Mouse (Mus musculus) liver, embryonic 13.5 days (tissue): Measurements from ENCODE around the gene Acsf2. TPM values are rescaled to one million over a fixed set of nuclear protein-coding genes. Genes with fewer than 3 reads are reported as not detected.
"Not testable (repeated sequence)": the region's sequence is repeated elsewhere in the genome, so short reads cannot be mapped to it uniquely, and the experiment has no call there.

Experiments used
- ATAC-seq: fragments of 200-750 bp; cut with Nextera tagmentation; 2 replicates; pipeline ENCODE4 v1.8.0; 2017; ENCODE audit warnings: low read depth, mild to moderate bottlenecking, moderate number of reproducible peaks, moderate library complexity
- DNase-seq: peaks from one replicate; pipeline ENCODE4 v3.0.0; 2022
- H3K27ac ChIP-seq: fragments of 300-500 bp; sonication (generic); 2 replicates; pipeline ENCODE4 v1.5.1; 2015; ENCODE audit warnings: moderate library complexity, mild to moderate bottlenecking, inconsistent platforms
- H3K27me3 ChIP-seq: fragments of 300-500 bp; sonication (generic); 2 replicates; pipeline ENCODE4 v1.6.1; 2015; ENCODE audit warnings: mild to moderate bottlenecking, inconsistent platforms
- H3K36me3 ChIP-seq: fragments of 300-500 bp; sonication (generic); 2 replicates; pipeline ENCODE4 v1.6.1; 2015; ENCODE audit warnings: mild to moderate bottlenecking, inconsistent platforms
- H3K4me1 ChIP-seq: fragments of 300-500 bp; sonication (generic); replicated peaks from 2 replicates; pipeline ENCODE4 v1.6.1; 2015; ENCODE audit warnings: inconsistent platforms
- H3K4me2 ChIP-seq: fragments of 300-500 bp; sonication (generic); 2 replicates; pipeline ENCODE4 v1.6.1; 2015; ENCODE audit warnings: inconsistent platforms, mild to moderate bottlenecking, moderate library complexity
- H3K4me3 ChIP-seq: fragments of 300-500 bp; sonication (generic); replicated peaks from 2 replicates; pipeline ENCODE4 v1.5.1; 2015; ENCODE audit warnings: mild to moderate bottlenecking, inconsistent platforms
- H3K9ac ChIP-seq: fragments of 300-500 bp; sonication (generic); 2 replicates; pipeline ENCODE4 v1.6.1; 2015; ENCODE audit warnings: mild to moderate bottlenecking, inconsistent platforms
- H3K9me3 ChIP-seq: fragments of 300-500 bp; sonication (generic); replicated peaks from 2 replicates; pipeline ENCODE4 v1.6.1; 2016; ENCODE audit warnings: inconsistent platforms
- WGBS: fragments of 180-500 bp; shearing (Covaris S2); methylation state at CpG from one replicate; pipeline ENCODE4 v1.1.7; 2015; ENCODE audit not compliant: insufficient replicate concordance; 5-methylcytosine and 5-hydroxymethylcytosine counted together
- polyA plus RNA-seq: library from polyadenylated mRNA; unstranded; fragments of >200 nt; fragmentation: Nextera tagmentation; extraction: Ambion mirVana; gene quantifications from 2 replicates; pipeline ENCODE4 v1.2.1, GENCODE M21; 2015

Gene Acsf2
- 1.1 and 1.3 TPM in 2 replicates for polyA plus RNA-seq

DNA sequence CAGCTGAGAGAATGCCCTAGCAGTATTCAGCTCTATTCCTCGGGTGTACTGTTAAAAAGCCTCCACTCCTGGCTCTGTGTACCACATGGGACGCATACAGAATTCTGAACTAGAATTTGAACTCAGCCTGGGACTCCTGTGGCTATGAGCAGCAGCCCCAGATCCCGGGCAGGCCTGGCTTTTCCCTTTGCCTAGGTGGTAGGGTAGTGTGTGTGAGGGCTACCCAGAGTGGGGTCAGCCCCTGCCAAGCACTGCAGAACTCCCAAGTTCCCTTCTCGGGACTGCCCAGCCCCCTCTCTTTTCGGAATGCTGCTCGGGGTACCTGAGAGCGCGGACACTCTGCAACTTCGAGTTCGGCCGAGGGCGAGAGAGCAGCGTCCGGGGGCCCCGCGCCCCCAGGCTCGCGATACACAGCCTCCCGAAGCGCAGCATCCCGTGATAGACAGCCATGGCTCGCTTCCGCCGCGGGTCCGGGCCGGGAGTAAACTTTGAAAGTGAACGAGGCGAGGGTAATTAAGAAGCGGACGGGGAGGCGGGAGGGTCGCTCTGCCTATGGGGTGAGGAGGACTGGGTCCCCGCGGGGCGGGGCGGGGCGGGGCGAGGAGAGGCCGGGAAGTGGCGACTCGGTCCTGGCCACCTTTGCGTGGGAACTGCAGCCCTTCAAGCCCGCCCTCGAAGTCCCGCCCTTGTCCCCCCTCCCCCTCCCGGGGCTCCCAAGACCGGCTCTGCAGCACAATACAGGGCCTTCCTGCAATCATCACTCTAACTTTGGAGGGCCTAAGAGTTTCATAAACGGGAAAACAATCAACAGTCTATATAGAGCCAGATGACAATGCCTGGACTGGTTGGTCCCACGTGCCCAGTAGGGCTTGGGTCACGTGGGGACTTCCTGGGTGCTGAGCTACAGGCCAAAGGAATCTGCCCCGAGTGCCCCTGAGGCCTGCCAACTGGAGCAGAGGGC lies at the start of gene Acsf2:
TSS of gene Acsf2 (minus strand) at position 551 of the 961 bp plus-strand sequence.
- Histone ChIP-seq H3K27ac (no peak within 1 kb of the TSS), H3K9ac (peak within 1 kb of the TSS; percentile 57), H3K36me3 (no peaks in the 10 kb centered on the region)

DNA sequence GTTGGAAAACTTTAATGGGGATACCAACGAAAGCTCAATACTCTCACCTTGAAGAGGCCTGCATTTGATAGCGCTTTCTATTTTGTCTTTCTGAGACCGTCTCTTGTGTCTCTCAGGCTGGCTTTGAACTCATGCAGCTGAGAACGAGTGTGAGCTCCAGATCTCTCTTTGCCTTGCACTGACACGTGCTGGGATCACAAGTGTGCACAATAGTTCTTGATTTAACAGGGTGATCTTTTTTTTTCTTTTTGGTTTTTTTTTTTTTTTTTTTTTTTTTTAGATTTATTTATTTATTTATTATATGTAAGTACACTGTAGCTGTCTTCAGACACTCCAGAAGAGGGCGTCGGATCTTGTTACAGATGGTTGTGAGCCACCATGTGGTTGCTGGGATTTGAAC lies 49.6 kb upstream of the Acsf2 start:
- WGBS, result 90% methylated on average over 7 of the region's 7 CpGs
- H3K4me3 ChIP-seq, H3K4me2 ChIP-seq, H3K9me3 ChIP-seq, H3K27me3 ChIP-seq, H3K9ac ChIP-seq, H3K27ac ChIP-seq, ATAC-seq, DNase-seq: not testable (repeated sequence)
- peaks cover 56% of the 10 kb centered on the region for H3K36me3 ChIP-seq
- H3K4me1 ChIP-seq, result peaks cover 34% of the 10 kb centered on the region

More for the DNA sequence above, at the start of gene Acsf2:
- H3K4me3 ChIP-seq, result peak within 1 kb of the TSS; percentile 53
- DNase-seq (peak; percentile 22), ATAC-seq (peak; percentile 75)
- peaks cover 9% of the 10 kb centered on the region; the same call in 1 of the 2 replicates for H3K27me3 ChIP-seq
- no peaks in the 10 kb centered on the region for H3K9me3 ChIP-seq
- peaks cover 22% of the 10 kb centered on the region for H3K4me1 ChIP-seq
- H3K4me2 ChIP-seq, result peak within 1 kb of the TSS; percentile 68
- WGBS, result 3% methylated on average over 45 of the region's 52 CpGs

DNA sequence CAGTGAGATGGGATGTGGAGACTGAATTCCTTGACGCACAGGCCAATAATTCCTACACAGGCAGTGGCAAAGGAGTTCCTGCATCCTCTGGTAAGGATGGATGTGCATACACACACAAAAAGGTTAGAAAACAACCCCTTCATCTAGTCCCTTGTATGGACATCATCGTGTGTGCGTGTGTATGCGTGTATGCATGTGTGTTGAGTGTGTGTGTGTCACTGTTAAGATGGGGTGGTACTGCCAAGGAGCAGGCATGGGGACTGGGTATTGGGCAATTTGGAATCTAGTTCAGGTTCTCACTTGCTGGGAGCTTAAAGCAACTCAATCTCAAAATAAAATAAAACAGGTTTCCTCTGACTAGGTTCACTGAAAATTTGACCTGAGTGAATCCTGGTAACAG lies 44.8 kb upstream of the Acsf2 start:
- Histone ChIP-seq H3K27ac (no peak overlapping the region), H3K9me3 (no peaks in the 10 kb centered on the region), H3K27me3 (no peaks in the 10 kb centered on the region), H3K36me3 (peaks cover 95% of the 10 kb centered on the region), H3K9ac (no peak overlapping the region), H3K4me3 (no peak overlapping the region), H3K4me2 (no peak overlapping the region), H3K4me1 (no peaks in the 10 kb centered on the region)
- 87% methylated on average over 4 of the region's 4 CpGs for WGBS
- no peak for ATAC-seq
- DNase-seq, result no peak

- 81% methylated on average over 8 of the region's 8 CpGs for WGBS
- H3K9ac ChIP-seq, result no peak overlapping the region
- H3K4me2 ChIP-seq, result no peak overlapping the region
- no peaks in the 10 kb centered on the region for H3K9me3 ChIP-seq
- H3K4me3 ChIP-seq, result no peak overlapping the region
- no peak overlapping the region for H3K27ac ChIP-seq
- peaks cover 97% of the 10 kb centered on the region for H3K36me3 ChIP-seq
- DNase-seq (no peak), ATAC-seq (no peak)
- no peaks in the 10 kb centered on the region for H3K4me1 ChIP-seq
- no peaks in the 10 kb centered on the region for H3K27me3 ChIP-seq
Measured at GRCm38 (mm10) chr11:94644461-94645219, 43.0 kb upstream of the Acsf2 start.

- no peak overlapping the region for H3K9ac ChIP-seq
- H3K4me3 ChIP-seq, result no peak overlapping the region
- peaks cover 29% of the 10 kb centered on the region for H3K4me1 ChIP-seq
- WGBS, result 76% methylated on average over 5 of the region's 5 CpGs
- ATAC-seq (no peak), DNase-seq (no peak)
- peaks cover 82% of the 10 kb centered on the region for H3K36me3 ChIP-seq
- H3K27ac ChIP-seq, result no peak overlapping the region
- no peak overlapping the region for H3K4me2 ChIP-seq
- no peaks in the 10 kb centered on the region for H3K9me3 ChIP-seq
- H3K27me3 ChIP-seq, result no peaks in the 10 kb centered on the region
Measured at GRCm38 (mm10) chr11:94634431-94634830, 32.8 kb upstream of the Acsf2 start.

GRCm38 (mm10) chr11:94632988-94633387 lies 31.3 kb upstream of the Acsf2 start:
- DNase-seq (no peak), ATAC-seq (no peak)
- Histone ChIP-seq H3K9me3 (no peaks in the 10 kb centered on the region), H3K9ac (no peak overlapping the region), H3K27me3 (no peaks in the 10 kb centered on the region), H3K27ac (no peak overlapping the region), H3K4me3 (no peak overlapping the region), H3K4me2 (no peak overlapping the region), H3K36me3 (peaks cover 67% of the 10 kb centered on the region), H3K4me1 (peaks cover 32% of the 10 kb centered on the region)
- WGBS, result 82% methylated on average over 8 of the region's 8 CpGs

GRCm38 (mm10) chr11:94631969-94632368 lies 30.3 kb upstream of the Acsf2 start:
- H3K9ac ChIP-seq, result no peak overlapping the region
- no peak overlapping the region for H3K4me3 ChIP-seq
- 92% methylated on average over 5 of the region's 5 CpGs for WGBS
- ATAC-seq, result no peak
- no peak overlapping the region for H3K4me2 ChIP-seq
- peaks cover 29% of the 10 kb centered on the region for H3K4me1 ChIP-seq
- no peaks in the 10 kb centered on the region for H3K27me3 ChIP-seq
- no peaks in the 10 kb centered on the region for H3K9me3 ChIP-seq
- no peak for DNase-seq
- H3K36me3 ChIP-seq, result peaks cover 57% of the 10 kb centered on the region
- no peak overlapping the region for H3K27ac ChIP-seq

DNA sequence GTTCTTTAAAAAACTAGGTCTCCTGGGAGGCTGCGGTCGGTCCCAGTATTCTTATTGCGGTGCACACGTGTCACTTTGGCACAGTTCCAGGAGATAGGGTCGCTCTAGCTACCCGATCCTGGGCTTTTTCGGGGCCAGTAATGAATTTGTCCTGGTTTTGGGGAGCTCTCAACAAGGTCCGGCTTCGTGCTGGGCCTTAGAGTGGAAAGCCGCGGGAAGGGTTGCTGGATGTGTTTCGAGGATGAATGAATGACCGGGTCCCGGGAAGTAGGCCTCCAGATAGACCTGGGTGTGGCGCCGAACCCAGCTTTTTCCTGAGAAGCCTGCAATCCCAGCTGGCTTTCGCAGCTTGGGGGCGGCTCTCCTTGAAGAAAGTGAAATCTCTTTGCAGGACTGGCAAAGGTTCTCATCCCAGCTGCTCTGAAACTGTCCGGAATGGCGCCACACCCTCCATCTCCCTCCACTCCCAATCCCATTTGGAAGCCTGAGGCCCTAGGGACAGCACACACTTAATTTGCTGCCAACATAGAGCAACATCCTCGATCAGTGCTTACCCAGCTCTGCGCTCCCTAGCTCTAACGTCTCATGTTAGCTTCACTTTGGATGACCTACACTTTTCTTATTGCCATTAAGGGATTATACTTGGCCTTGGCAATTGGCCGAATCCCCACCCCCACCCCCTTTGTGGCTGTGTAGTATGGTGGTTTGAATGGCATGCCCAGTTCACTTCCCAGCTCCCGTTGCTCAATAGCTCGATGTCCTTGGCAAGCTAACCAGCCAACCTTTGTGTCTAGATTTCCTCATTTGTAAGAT lies 28.7 kb upstream of the Acsf2 start:
- peak; percentile 5 for DNase-seq

GRCm38 (mm10) chr11:94629884-94630198 lies 28.2 kb upstream of the Acsf2 start:
- Histone ChIP-seq H3K4me3 (peak overlapping the region; percentile 96), H3K4me2 (peak overlapping the region; percentile 92), H3K4me1 (peaks cover 22% of the 10 kb centered on the region), H3K9me3 (no peaks in the 10 kb centered on the region), H3K27ac (peak overlapping the region; percentile 82), H3K36me3 (peaks cover 36% of the 10 kb centered on the region), H3K9ac (peak overlapping the region; percentile 91), H3K27me3 (no peaks in the 10 kb centered on the region)
- peak; percentile 69 for ATAC-seq
- 1% methylated on average over 28 of the region's 28 CpGs for WGBS
- no peak for DNase-seq

More for the DNA sequence above, 28.7 kb upstream of the Acsf2 start:
- Histone ChIP-seq H3K27ac (peak overlapping the region; percentile 82), H3K9me3 (no peaks in the 10 kb centered on the region), H3K4me2 (peak overlapping the region; percentile 92), H3K27me3 (no peaks in the 10 kb centered on the region), H3K9ac (peak overlapping the region; percentile 91), H3K36me3 (peaks cover 42% of the 10 kb centered on the region), H3K4me1 (peaks cover 22% of the 10 kb centered on the region), H3K4me3 (peak overlapping the region; percentile 96)
- ATAC-seq, result no peak
- WGBS, result 7% methylated on average over 26 of the region's 26 CpGs

- WGBS, result 2% methylated on average over 38 of the region's 41 CpGs
- Histone ChIP-seq H3K9me3 (no peaks in the 10 kb centered on the region), H3K36me3 (peaks cover 31% of the 10 kb centered on the region), H3K4me2 (peak within 1 kb of the TSS; percentile 92), H3K4me3 (peak within 1 kb of the TSS; percentile 96), H3K27ac (peak within 1 kb of the TSS; percentile 82), H3K27me3 (no peaks in the 10 kb centered on the region), H3K4me1 (peaks cover 22% of the 10 kb centered on the region), H3K9ac (peak within 1 kb of the TSS; percentile 91)
- DNase-seq (peak; percentile 92), ATAC-seq (peak; percentile 98)
Measured at GRCm38 (mm10) chr11:94629199-94629883, 27.7 kb upstream of the Acsf2 start, which contains the start of gene Lrrc59. TSS of gene Lrrc59 (plus strand) at chr11:94629767.
